Mouse (Mus musculus): Measurements from ENCODE around the gene Slc16a13. TPM values are rescaled to one million over a fixed set of nuclear protein-coding genes. Genes with fewer than 3 reads are reported as not detected.

Gene Slc16a13
- total and polyA plus RNA-seq, 2 experiments from 2014 or later = 4.5 to 5.5 TPM

DNA sequence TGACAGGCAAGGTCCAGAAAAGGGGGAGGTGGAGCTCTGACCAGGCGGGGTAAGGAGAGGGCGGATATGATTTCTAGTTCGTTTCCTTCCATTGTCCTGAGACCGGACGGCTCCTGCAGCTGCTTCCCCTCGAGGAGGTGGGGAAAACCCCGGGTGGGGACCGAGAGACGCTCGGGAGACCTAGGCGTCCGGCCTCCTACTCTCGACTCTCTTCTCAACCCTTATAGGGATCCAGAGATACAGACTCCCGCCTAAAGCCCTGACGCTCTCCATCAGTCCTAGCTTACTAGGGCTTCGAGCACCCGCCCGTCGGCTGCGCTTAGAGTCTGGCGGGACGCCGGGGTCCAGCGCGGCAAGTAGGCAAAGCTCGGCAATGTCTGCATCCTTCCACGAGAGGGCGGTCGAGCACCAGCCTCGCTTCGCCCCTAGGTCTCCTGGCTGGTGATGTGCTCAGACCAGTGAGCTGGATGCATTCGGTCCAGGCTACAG is 9.4 kb upstream of the Slc16a13 start:
- peaks cover 10% of the 10 kb centered on the region; the same call in 1 of the 2 replicates for H3K36me3 ChIP-seq (replicated peaks; ENCODE audit: control insufficient read depth, insufficient read depth, low read length)
- ATAC-seq (ENCODE audit: insufficient read depth, low read depth) (peak; percentile 72), DNase-seq (ENCODE audit: low spot score) (peak; percentile 81)
- peaks cover 12% of the 10 kb centered on the region; the same call in 1 of the 2 replicates for H3K4me1 ChIP-seq (ENCODE audit: control insufficient read depth, insufficient read depth)
- H3K9me3 ChIP-seq (replicated peaks; ENCODE audit: control insufficient read depth, low read length) = no peaks in the 10 kb centered on the region
- peak overlapping the region; percentile 51 for H3K4me3 ChIP-seq (ENCODE audit: low read depth, low read length)
- H3K4me2 ChIP-seq (ENCODE audit: low read depth, low read length) = peak overlapping the region; percentile 60
- H3K27ac ChIP-seq (ENCODE audit: low read depth) = peak overlapping the region; percentile 90
- TF ChIP-seq CTCF (IDR thresholded peaks at IDR 0.05; ENCODE audit: low read depth) = peak; percentile 97
- peak; percentile 94 for TF ChIP-seq EP300 (IDR thresholded peaks at IDR 0.05; ENCODE audit: low read depth)
- H3K9ac ChIP-seq (replicated peaks; ENCODE audit: low read depth, low read length) = no peak overlapping the region
- peaks cover 44% of the 10 kb centered on the region for H3K27me3 ChIP-seq (ENCODE audit: control insufficient read depth, insufficient read depth, low read length)
- under 1% methylated on average over 32 of the region's 32 CpGs for whole genome bisulfite sequencing

DNA sequence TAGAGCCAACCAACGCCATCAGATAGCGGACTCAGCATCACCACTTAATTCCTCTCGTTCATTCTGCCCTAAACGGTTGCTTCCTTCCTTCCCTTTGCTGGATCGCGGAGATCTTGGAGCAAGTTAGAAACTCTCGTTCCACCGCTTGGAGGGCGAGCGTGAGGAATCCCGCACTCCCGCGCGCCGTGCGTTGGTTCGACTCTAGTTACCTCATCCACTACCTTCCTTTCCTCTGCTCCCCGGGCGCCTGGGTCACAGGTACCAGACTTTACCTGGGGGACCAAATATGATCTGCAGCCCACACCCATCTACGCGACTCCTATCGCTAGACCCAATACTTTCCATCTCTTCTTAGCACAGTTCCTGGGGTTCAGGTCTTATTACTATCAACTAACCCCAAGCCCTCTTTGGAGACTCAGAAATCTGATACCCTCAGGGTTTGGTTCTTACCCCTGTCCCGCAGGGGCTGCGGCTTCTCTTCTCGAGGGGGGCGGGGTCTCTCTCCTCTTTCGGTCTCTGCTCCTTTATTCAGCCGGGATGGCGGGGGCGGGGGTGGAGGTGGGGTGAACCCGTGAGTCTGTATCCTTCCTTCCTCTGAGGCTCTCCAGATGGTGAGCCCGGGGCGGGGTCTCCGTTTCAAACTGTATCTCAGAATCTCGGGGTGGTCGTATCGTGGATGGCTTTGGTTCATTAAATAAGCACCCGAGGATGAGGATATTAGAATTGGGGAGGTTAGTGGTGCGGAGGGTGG is 8.6 kb upstream of the Slc16a13 start, which contains the start of gene Bcl6b:
TSS of gene Bcl6b (minus strand) at position 539 of the 751 bp plus-strand sequence.
- peak within 1 kb of the TSS; percentile 51 for H3K4me3 ChIP-seq (ENCODE audit: low read depth, low read length)
- peaks cover 9% of the 10 kb centered on the region; the same call in 1 of the 2 replicates for H3K36me3 ChIP-seq (replicated peaks; ENCODE audit: control insufficient read depth, insufficient read depth, low read length)
- TF ChIP-seq EP300 (IDR thresholded peaks at IDR 0.05; ENCODE audit: low read depth) (no peak), CTCF (IDR thresholded peaks at IDR 0.05; ENCODE audit: low read depth) (no peak)
- H3K27me3 ChIP-seq (ENCODE audit: control insufficient read depth, insufficient read depth, low read length) = peaks cover 44% of the 10 kb centered on the region
- H3K4me2 ChIP-seq (ENCODE audit: low read depth, low read length) = peak within 1 kb of the TSS; percentile 60
- ATAC-seq (ENCODE audit: insufficient read depth, low read depth) (peak; percentile 31), DNase-seq (ENCODE audit: low spot score) (no peak)
- peak within 1 kb of the TSS; percentile 90 for H3K27ac ChIP-seq (ENCODE audit: low read depth)
- H3K9ac ChIP-seq (replicated peaks; ENCODE audit: low read depth, low read length) = peak within 1 kb of the TSS; percentile 65
- peaks cover 12% of the 10 kb centered on the region; the same call in 1 of the 2 replicates for H3K4me1 ChIP-seq (ENCODE audit: control insufficient read depth, insufficient read depth)
- WGBS = 2% methylated on average over 39 of the region's 39 CpGs
- no peaks in the 10 kb centered on the region for H3K9me3 ChIP-seq (replicated peaks; ENCODE audit: control insufficient read depth, low read length)

DNA sequence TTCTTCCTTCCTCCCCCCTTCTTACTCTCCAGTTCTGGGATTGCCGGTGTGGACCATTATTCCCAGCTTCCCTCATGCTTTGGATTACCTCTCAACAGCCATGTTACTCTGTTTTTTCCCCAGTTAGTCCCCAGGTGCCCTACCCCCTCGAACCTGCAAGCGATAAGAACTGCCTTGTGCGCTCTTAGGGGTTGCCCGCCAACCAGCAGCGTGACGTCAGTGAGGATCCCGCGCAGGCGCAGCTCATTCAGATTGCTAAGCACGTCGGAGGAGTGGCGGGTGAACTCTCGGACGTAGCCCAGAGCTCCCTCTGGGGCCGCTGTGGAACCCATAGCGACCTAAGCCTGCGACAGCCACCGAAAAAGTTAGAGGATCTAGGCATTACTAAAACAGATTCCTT is 8.0 kb upstream of the Slc16a13 start:
- Histone ChIP-seq H3K9ac (replicated peaks; ENCODE audit: low read depth, low read length) (peak overlapping the region; percentile 65), H3K36me3 (replicated peaks; ENCODE audit: control insufficient read depth, insufficient read depth, low read length) (peaks cover 9% of the 10 kb centered on the region; the same call in 1 of the 2 replicates), H3K4me2 (ENCODE audit: low read depth, low read length) (peak overlapping the region; percentile 60), H3K27me3 (ENCODE audit: control insufficient read depth, insufficient read depth, low read length) (peaks cover 44% of the 10 kb centered on the region), H3K9me3 (replicated peaks; ENCODE audit: control insufficient read depth, low read length) (no peaks in the 10 kb centered on the region), H3K4me1 (ENCODE audit: control insufficient read depth, insufficient read depth) (peaks cover 12% of the 10 kb centered on the region; the same call in 1 of the 2 replicates), H3K27ac (ENCODE audit: low read depth) (peak overlapping the region; percentile 90), H3K4me3 (ENCODE audit: low read depth, low read length) (peak overlapping the region; percentile 51)
- TF ChIP-seq EP300 (IDR thresholded peaks at IDR 0.05; ENCODE audit: low read depth) = no peak
- no peak for TF ChIP-seq CTCF (IDR thresholded peaks at IDR 0.05; ENCODE audit: low read depth)
- DNase-seq (ENCODE audit: low spot score) = peak; percentile 81
- under 1% methylated on average over 19 of the region's 19 CpGs for WGBS
- ATAC-seq (ENCODE audit: insufficient read depth, low read depth) = peak; percentile 56

DNA sequence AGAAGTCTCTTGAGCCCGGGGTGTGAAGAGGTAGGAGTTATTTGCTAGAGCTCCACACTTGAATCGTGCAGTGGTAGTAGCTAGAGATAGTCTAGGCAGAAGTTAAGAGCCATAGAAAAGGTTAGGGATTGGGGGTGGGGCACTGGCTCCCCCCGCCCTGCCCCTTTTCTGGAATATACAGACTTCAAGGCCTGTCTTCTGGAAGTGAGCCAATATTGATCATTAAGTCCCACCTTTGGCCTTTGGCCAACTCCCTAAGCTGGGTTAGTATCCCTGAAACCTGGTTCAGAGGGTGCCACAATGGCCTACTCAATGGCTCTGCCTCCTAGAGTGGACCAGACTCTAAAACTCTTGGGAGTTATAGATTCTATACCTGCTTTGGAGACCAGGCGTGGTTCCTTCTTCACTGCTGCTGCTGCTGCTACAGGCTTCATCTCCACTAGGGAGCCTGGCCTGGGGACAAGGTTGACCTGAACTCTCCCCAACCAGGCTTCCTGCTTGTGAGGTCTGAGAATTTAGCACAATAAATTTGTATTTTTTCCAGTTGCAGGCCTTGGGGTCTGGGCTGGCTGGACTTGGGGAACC is 6.9 kb upstream of the Slc16a13 start:
- WGBS = 72% methylated on average over 4 of the region's 4 CpGs
- TF ChIP-seq EP300 (IDR thresholded peaks at IDR 0.05; ENCODE audit: low read depth) (no peak), CTCF (IDR thresholded peaks at IDR 0.05; ENCODE audit: low read depth) (no peak)
- Histone ChIP-seq H3K4me3 (ENCODE audit: low read depth, low read length) (peak overlapping the region; percentile 51), H3K27ac (ENCODE audit: low read depth) (peak overlapping the region; percentile 90), H3K4me1 (ENCODE audit: control insufficient read depth, insufficient read depth) (0 out of 2 replicates have a peak, but pooled peaks cover 4% of the 10 kb centered on the region), H3K9me3 (replicated peaks; ENCODE audit: control insufficient read depth, low read length) (no peaks in the 10 kb centered on the region), H3K4me2 (ENCODE audit: low read depth, low read length) (peak overlapping the region; percentile 60), H3K9ac (replicated peaks; ENCODE audit: low read depth, low read length) (peak overlapping the region; percentile 65), H3K36me3 (replicated peaks; ENCODE audit: control insufficient read depth, insufficient read depth, low read length) (peaks cover 9% of the 10 kb centered on the region), H3K27me3 (ENCODE audit: control insufficient read depth, insufficient read depth, low read length) (peaks cover 44% of the 10 kb centered on the region)
- ATAC-seq (ENCODE audit: insufficient read depth, low read depth) (no peak), DNase-seq (ENCODE audit: low spot score) (no peak)

DNA sequence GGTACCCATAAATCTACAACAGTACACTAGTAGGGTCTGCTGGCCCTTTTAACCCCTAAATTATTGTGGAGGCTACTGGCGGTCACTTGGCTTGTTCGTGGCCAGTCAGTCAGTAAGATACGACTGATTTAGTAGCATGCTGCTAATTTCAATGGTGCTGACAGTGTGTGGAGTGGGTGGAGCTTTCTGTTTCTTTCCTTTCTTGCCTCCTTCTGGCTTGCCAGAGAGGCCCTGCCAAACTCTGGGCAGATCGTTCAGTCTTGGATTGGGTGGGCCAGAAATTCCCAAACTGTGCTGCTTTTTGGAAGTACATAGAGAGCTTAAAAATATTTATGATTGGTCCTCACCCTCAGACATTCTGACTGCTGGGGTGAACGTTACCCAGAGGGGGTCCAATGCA is 6.3 kb upstream of the Slc16a13 start:
- DNase-seq (ENCODE audit: low spot score) = no peak

More for the DNA sequence above, 6.3 kb upstream of the Slc16a13 start:
- peak overlapping the region; percentile 51 for H3K4me3 ChIP-seq (ENCODE audit: low read depth, low read length)
- ATAC-seq (ENCODE audit: insufficient read depth, low read depth) = no peak
- 0 out of 2 replicates have a peak, but pooled peaks cover 4% of the 10 kb centered on the region for H3K4me1 ChIP-seq (ENCODE audit: control insufficient read depth, insufficient read depth)
- H3K36me3 ChIP-seq (replicated peaks; ENCODE audit: control insufficient read depth, insufficient read depth, low read length) = peaks cover 9% of the 10 kb centered on the region
- peak overlapping the region; percentile 60 for H3K4me2 ChIP-seq (ENCODE audit: low read depth, low read length)
- peaks cover 44% of the 10 kb centered on the region for H3K27me3 ChIP-seq (ENCODE audit: control insufficient read depth, insufficient read depth, low read length)
- peak overlapping the region; percentile 65 for H3K9ac ChIP-seq (replicated peaks; ENCODE audit: low read depth, low read length)
- no peaks in the 10 kb centered on the region for H3K9me3 ChIP-seq (replicated peaks; ENCODE audit: control insufficient read depth, low read length)
- H3K27ac ChIP-seq (ENCODE audit: low read depth) = peak overlapping the region; percentile 90
- 21% methylated on average over 5 of the region's 5 CpGs for WGBS
- TF ChIP-seq CTCF (IDR thresholded peaks at IDR 0.05; ENCODE audit: low read depth) = no peak
- no peak for TF ChIP-seq EP300 (IDR thresholded peaks at IDR 0.05; ENCODE audit: low read depth)

All from heart, postnatal 0 days (tissue).